Mouse (Mus musculus) liver, embryonic 11.5 days (tissue): ENCODE measurements around the gene Surf4. TPM values are rescaled to one million over a fixed set of nuclear protein-coding genes. Genes with fewer than 3 reads are reported as not detected.

Experiments used
- ATAC-seq: fragments of 200-750 bp; cut with Nextera tagmentation; replicated peaks from 2 replicates; pipeline ENCODE4 v1.8.0; 2017; ENCODE audit warnings: moderate number of reproducible peaks, mild to moderate bottlenecking, moderate TSS enrichment, moderate library complexity; ENCODE audit not compliant: low FRiP score
- DNase-seq: peaks from one replicate; pipeline ENCODE4 v3.0.0-alpha.2; 2017; ENCODE audit warnings: low spot score
- H3K27ac ChIP-seq: fragments of 300-500 bp; sonication (generic); 2 replicates; pipeline ENCODE4 v1.5.1; 2014; ENCODE audit warnings: mild to moderate bottlenecking, low read depth, low read length, control low read depth
- H3K27me3 ChIP-seq: fragments of 300-500 bp; sonication (generic); replicated peaks from 2 replicates; pipeline ENCODE4 v1.6.1; 2014; ENCODE audit warnings: low read length, mixed read lengths; ENCODE audit not compliant: control insufficient read depth, insufficient read depth
- H3K36me3 ChIP-seq: fragments of 300-500 bp; sonication (generic); 2 replicates; pipeline ENCODE4 v1.6.1; 2014; ENCODE audit warnings: mild to moderate bottlenecking, low read length, moderate library complexity, mixed read lengths; ENCODE audit not compliant: control insufficient read depth, insufficient read depth
- H3K4me1 ChIP-seq: fragments of 300-500 bp; sonication (generic); replicated peaks from 2 replicates; pipeline ENCODE4 v1.6.1; 2014; ENCODE audit warnings: low read length, mixed read lengths; ENCODE audit not compliant: control insufficient read depth, insufficient read depth
- H3K4me2 ChIP-seq: fragments of 300-500 bp; sonication (generic); 2 replicates; pipeline ENCODE4 v1.6.1; 2014; ENCODE audit warnings: mild to moderate bottlenecking, control low read depth, moderate library complexity
- H3K4me3 ChIP-seq: fragments of 300-500 bp; sonication (generic); 2 replicates; pipeline ENCODE4 v1.5.1; 2014; ENCODE audit warnings: low read depth, low read length, control low read depth
- H3K9ac ChIP-seq: fragments of 300-500 bp; sonication (generic); 2 replicates; pipeline ENCODE4 v1.6.1; 2014; ENCODE audit warnings: low read depth, low read length, control low read depth
- H3K9me3 ChIP-seq: fragments of 300-500 bp; sonication (generic); 2 replicates; pipeline ENCODE4 v1.6.1; 2016; ENCODE audit warnings: low read length, inconsistent platforms, mixed read lengths; ENCODE audit not compliant: control insufficient read depth
- WGBS: fragments of 180-500 bp; shearing (Covaris S2); extraction: QIAGEN DNeasy Blood & Tissue Kit; methylation state at CpG from one replicate; pipeline ENCODE4 v1.1.7; 2014; 5-methylcytosine and 5-hydroxymethylcytosine counted together
- polyA plus RNA-seq: library from polyadenylated mRNA; unstranded; fragments of >200 nt; fragmentation: Nextera tagmentation; extraction: Ambion mirVana; gene quantifications from 2 replicates; pipeline ENCODE4 v1.2.1, GENCODE M21; 2014

Gene Surf4
- polyA plus RNA-seq, 1 experiment from 2014 or later, result 183 TPM

DNA sequence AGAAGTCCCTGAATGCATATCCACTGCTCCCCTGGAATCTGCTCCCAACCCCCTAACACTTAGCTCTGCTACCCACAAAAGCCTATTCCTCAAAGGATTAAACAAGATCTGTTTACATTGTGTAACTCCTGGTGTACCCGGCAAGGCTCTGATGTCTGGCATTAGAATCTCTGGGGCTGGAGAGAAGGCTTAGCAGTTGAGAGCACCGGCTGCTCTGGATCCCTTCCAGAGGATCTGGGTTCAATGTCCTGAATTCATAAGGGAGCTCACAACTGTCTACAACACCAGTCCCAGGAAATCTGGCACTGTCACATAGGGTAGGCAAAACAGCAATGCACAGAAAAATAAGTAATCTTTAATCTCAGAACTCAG, 23.7 kb upstream of the Surf4 start:
- no peaks in the 10 kb centered on the region for H3K9me3 ChIP-seq
- H3K27ac ChIP-seq, result no peak overlapping the region
- ATAC-seq (no peak), DNase-seq (no peak)
- no peaks in the 10 kb centered on the region; the same call in 1 of the 2 replicates for H3K4me1 ChIP-seq
- no peak overlapping the region for H3K4me3 ChIP-seq
- no peaks in the 10 kb centered on the region for H3K27me3 ChIP-seq
- 86% methylated on average over 2 of the region's 2 CpGs for WGBS
- peaks cover 61% of the 10 kb centered on the region for H3K36me3 ChIP-seq
- H3K4me2 ChIP-seq, result no peak overlapping the region
- H3K9ac ChIP-seq, result no peak overlapping the region

- H3K36me3 ChIP-seq, result peaks cover 59% of the 10 kb centered on the region
- no peaks in the 10 kb centered on the region for H3K27me3 ChIP-seq
- no peaks in the 10 kb centered on the region; the same call in 1 of the 2 replicates for H3K4me1 ChIP-seq
- WGBS, result 89% methylated on average over 12 of the region's 12 CpGs
- no peak overlapping the region for H3K4me3 ChIP-seq
- DNase-seq, result no peak
- H3K9ac ChIP-seq, result no peak overlapping the region
- H3K4me2 ChIP-seq, result no peak overlapping the region
- H3K9me3 ChIP-seq, result no peaks in the 10 kb centered on the region
- H3K27ac ChIP-seq, result no peak overlapping the region
- 0 out of 2 replicates have a peak, but pooled peaks have one; percentile 31 for ATAC-seq
Measured at GRCm38 (mm10) chr2:26956811-26957487, 23.2 kb upstream of the Surf4 start.

DNA sequence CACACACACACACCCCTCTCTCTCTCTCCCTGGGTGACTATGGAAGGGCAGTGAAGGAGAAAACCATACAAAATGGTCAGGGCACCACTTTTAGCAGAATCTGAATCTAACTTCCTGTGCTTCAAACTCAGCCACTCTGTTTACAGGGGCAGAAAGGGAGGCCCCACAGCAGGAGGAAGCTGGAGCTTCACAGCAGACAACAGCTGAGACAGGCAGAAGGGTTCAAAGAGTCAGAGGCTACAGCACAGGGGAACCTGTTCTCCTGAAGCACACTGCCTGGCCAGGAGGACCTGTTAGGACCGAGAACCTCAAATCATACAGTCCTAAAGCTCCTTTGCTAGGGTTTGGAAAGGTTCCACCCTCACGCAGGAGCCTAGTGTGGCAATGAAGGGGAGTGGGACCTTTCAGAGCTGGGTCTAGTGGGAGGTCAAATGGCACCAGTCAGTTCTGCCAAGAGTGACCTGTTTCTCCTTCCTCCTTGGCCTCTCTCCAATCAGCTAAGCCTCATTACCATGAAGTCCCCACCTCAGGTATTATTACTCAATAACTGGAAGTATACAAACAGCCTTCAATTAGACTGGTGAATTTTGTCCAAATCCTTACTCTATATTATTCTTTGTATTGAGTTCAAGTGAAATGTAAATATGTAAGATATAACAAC, 21.1 kb upstream of the Surf4 start:
- H3K4me1 ChIP-seq, result no peaks in the 10 kb centered on the region
- H3K4me2 ChIP-seq, result no peak overlapping the region
- H3K9ac ChIP-seq, result no peak overlapping the region
- H3K36me3 ChIP-seq, result peaks cover 46% of the 10 kb centered on the region
- H3K9me3 ChIP-seq, result no peaks in the 10 kb centered on the region
- ATAC-seq (no peak), DNase-seq (no peak)
- no peak overlapping the region for H3K4me3 ChIP-seq
- no peak overlapping the region for H3K27ac ChIP-seq
- H3K27me3 ChIP-seq, result no peaks in the 10 kb centered on the region
- 92% methylated on average over 2 of the region's 2 CpGs for WGBS

DNA sequence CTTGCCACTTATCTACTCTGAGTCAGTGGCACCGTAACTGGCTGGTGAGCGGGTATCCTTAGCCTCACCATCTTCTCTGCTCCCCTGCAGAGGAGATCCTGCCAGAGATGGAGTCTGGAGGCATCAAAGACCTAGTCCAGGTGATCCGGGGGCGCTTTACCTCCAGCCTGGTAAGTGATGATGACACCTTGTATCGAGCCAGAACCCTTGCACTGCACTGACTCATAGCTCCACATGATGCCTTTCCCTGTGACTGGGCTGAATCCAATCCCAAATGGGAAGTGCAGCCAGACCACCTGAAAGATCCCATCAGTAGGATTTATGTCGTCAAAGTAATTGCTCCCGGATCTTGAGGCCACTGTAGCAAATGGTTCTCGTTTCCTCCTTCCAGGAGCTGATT, 19.1 kb upstream of the Surf4 start:
- ATAC-seq (no peak), DNase-seq (no peak)
- peaks cover 33% of the 10 kb centered on the region for H3K36me3 ChIP-seq
- 89% methylated on average over 8 of the region's 8 CpGs for WGBS
- no peak overlapping the region for H3K9ac ChIP-seq
- no peaks in the 10 kb centered on the region for H3K4me1 ChIP-seq
- no peak overlapping the region for H3K27ac ChIP-seq
- no peaks in the 10 kb centered on the region for H3K9me3 ChIP-seq
- H3K27me3 ChIP-seq, result no peaks in the 10 kb centered on the region
- no peak overlapping the region for H3K4me3 ChIP-seq
- no peak overlapping the region for H3K4me2 ChIP-seq

GRCm38 (mm10) chr2:26952193-26952592, 18.5 kb upstream of the Surf4 start:
- H3K9me3 ChIP-seq, result no peaks in the 10 kb centered on the region
- no peak overlapping the region for H3K4me2 ChIP-seq
- H3K4me3 ChIP-seq, result no peak overlapping the region
- no peak overlapping the region for H3K9ac ChIP-seq
- no peaks in the 10 kb centered on the region for H3K27me3 ChIP-seq
- 87% methylated on average over 4 of the region's 4 CpGs for WGBS
- H3K36me3 ChIP-seq, result peaks cover 28% of the 10 kb centered on the region
- no peaks in the 10 kb centered on the region for H3K4me1 ChIP-seq
- ATAC-seq (no peak), DNase-seq (no peak)
- no peak overlapping the region for H3K27ac ChIP-seq

DNA sequence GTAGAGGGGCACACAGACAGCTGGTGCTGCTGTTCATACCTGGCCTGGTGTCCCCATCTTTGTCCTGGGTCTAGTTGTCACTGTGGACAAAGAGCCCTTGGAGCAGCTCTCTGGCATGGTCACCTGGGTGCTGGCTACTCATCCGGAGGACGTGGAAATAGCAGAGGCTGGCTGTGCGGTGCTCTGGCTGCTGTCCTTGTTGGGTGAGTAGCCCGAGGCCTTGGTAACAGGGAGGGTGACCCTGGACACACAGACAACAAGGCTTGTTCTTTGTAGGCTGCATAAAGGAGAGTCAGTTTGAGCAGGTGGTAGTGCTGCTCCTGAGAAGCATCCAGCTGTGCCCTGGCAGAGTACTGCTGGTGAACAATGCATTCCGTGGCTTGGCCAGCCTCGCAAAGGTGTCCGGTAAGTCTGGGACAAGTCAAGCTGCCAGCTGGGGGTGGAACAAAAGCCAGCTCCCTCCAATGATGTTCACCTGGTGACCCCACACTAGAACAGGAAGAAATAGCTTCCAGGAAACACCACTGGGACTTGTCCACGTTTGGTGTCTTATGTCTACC, 17.7 kb upstream of the Surf4 start:
- Histone ChIP-seq H3K4me3 (no peak overlapping the region), H3K27ac (no peak overlapping the region), H3K27me3 (no peaks in the 10 kb centered on the region), H3K36me3 (peaks cover 22% of the 10 kb centered on the region), H3K9ac (no peak overlapping the region), H3K4me1 (no peaks in the 10 kb centered on the region), H3K4me2 (no peak overlapping the region), H3K9me3 (no peaks in the 10 kb centered on the region)
- 90% methylated on average over 8 of the region's 8 CpGs for WGBS
- no peak for ATAC-seq
- no peak for DNase-seq

- no peaks in the 10 kb centered on the region for H3K9me3 ChIP-seq
- no peak overlapping the region for H3K27ac ChIP-seq
- no peaks in the 10 kb centered on the region for H3K27me3 ChIP-seq
- H3K4me3 ChIP-seq, result no peak overlapping the region
- H3K4me1 ChIP-seq, result no peaks in the 10 kb centered on the region
- no peak for ATAC-seq
- no peak overlapping the region for H3K9ac ChIP-seq
- no peak for DNase-seq
- no peak overlapping the region for H3K4me2 ChIP-seq
- H3K36me3 ChIP-seq, result peaks cover 13% of the 10 kb centered on the region
- 80% methylated on average over 2 of the region's 2 CpGs for WGBS
Measured at GRCm38 (mm10) chr2:26950411-26950810, 16.7 kb upstream of the Surf4 start.

DNA sequence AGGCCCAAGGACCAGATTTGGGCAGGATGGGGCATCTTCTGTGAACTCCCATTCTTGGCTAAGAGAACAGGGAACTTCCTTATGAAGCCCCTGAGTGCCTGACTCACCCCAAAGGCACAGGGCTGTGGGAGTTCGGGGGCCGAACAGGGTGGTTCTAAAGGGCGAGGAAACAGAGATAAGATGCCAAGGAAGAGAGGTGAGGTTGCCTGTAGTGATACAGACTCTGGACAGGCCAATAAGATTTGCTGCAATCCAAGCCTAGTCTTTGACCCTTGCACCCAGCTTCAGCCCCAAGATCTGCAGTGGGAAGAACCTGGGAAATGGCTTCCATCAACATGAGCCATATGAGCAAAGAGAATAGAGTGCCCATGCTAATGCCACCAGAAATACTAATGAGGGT, 9.5 kb upstream of the Surf4 start:
- no peaks in the 10 kb centered on the region for H3K27me3 ChIP-seq
- no peaks in the 10 kb centered on the region for H3K4me1 ChIP-seq
- H3K4me2 ChIP-seq, result no peak overlapping the region
- no peak overlapping the region for H3K27ac ChIP-seq
- no peak overlapping the region for H3K9ac ChIP-seq
- ATAC-seq (no peak), DNase-seq (no peak)
- H3K9me3 ChIP-seq, result no peaks in the 10 kb centered on the region
- 70% methylated on average over 3 of the region's 3 CpGs for WGBS
- H3K4me3 ChIP-seq, result no peak overlapping the region
- H3K36me3 ChIP-seq, result no peaks in the 10 kb centered on the region

GRCm38 (mm10) chr2:26941539-26941938, 7.8 kb upstream of the Surf4 start:
- Histone ChIP-seq H3K27me3 (no peaks in the 10 kb centered on the region), H3K4me3 (no peak overlapping the region), H3K4me2 (no peak overlapping the region), H3K9ac (no peak overlapping the region), H3K36me3 (no peaks in the 10 kb centered on the region), H3K9me3 (no peaks in the 10 kb centered on the region), H3K27ac (no peak overlapping the region), H3K4me1 (no peaks in the 10 kb centered on the region; the same call in 1 of the 2 replicates)
- WGBS, result 27% methylated on average over 5 of the region's 5 CpGs
- DNase-seq (no peak), ATAC-seq (0 out of 2 replicates have a peak, but pooled peaks have one; percentile 26)
